Mouse (Mus musculus): ENCODE results near the gene Hmbs.

- TF ChIP-seq CTCF (IDR thresholded peaks at IDR 0.05; ENCODE audit: insufficient read depth, low read length) (no peak), POLR2A (IDR thresholded peaks at IDR 0.05; ENCODE audit: borderline replicate concordance, extremely low read depth, low read depth, low read length) (no peak)
Observed at GRCm38 (mm10) chr9:44387221-44387620, 43.2 kb upstream of the Hmbs start.
